8 mouse cellular contexts compared by ENCODE assay signal in the genomic region with DNA sequence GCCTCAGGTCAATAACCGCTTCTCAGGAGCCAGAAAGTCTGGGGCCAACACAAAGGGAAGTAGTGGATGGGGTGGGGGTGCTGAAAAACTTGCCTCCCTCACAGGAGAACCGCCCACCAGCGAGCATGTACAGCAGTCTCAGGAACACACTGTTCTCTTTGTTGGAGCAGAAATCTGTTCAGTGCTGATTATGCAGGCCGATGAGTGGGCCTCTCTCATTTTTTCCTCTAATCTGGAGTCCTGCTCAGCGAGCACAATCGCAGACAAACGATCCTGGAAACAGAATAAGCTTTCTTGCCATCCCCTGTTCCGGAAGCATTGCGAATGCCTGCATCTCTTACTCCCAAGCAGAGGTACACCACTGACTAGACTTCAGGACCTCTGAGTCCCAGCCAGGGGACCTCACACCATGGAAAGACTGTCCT.
DNase-seq lines count a peak whose midpoint lies in the region; ATAC-seq and TF ChIP-seq lines count a peak whose summit lies in the region.
"Had no signal": no experiment of that assay in that cellular context is flagged by ENCODE, and none has a peak within 500 bp of the region (broad histone marks: within the 10 kb centered on the region; RNA-seq: fewer than 3 reads in every experiment).

No protein-coding gene starts in this region.

- TF ChIP-seq POLR2A in cortical plate, adult 2 months (IDR thresholded peaks at IDR 0.05; ENCODE audit: extremely low read depth, insufficient read depth, low read length), result 0 out of 2 replicates have a peak, but pooled peaks have one; percentile 49

- no peak overlapping the region for H3K9ac ChIP-seq in embryonic facial prominence, embryonic 13.5 days
- peak overlapping the region; percentile 53 for H3K9ac ChIP-seq in hindbrain, embryonic 13.5 days
- no peak overlapping the region for H3K9ac ChIP-seq in limb, embryonic 12.5 days (replicated peaks)

- WGBS in embryonic facial prominence, embryonic 13.5 days, result 15% methylated on average over 9 of the region's 9 CpGs
- WGBS in hindbrain, embryonic 13.5 days, result 14% methylated on average over 9 of the region's 9 CpGs
- 46% methylated on average over 9 of the region's 9 CpGs for WGBS in limb, embryonic 12.5 days

- H3K4me1 ChIP-seq in cortical plate, adult 2 months (ENCODE audit: control insufficient read depth, insufficient read depth, low read length), result peaks cover 22% of the 10 kb centered on the region
- H3K4me1 ChIP-seq in embryonic facial prominence, embryonic 13.5 days, result peaks cover 31% of the 10 kb centered on the region
- H3K4me1 ChIP-seq in hindbrain, embryonic 13.5 days (replicated peaks), result peaks cover 46% of the 10 kb centered on the region
- peaks cover 32% of the 10 kb centered on the region for H3K4me1 ChIP-seq in limb, embryonic 12.5 days (replicated peaks)

- H3K4me2 ChIP-seq in embryonic facial prominence, embryonic 13.5 days, result no peak overlapping the region
- H3K4me2 ChIP-seq in hindbrain, embryonic 13.5 days, result 0 out of 2 replicates have a peak overlapping the region, but pooled peaks have one; percentile 4
- peak overlapping the region; percentile 26 for H3K4me2 ChIP-seq in limb, embryonic 12.5 days

- peak overlapping the region; percentile 62 for H3K27ac ChIP-seq in cortical plate, adult 2 months (ENCODE audit: insufficient read depth, low read length)
- peak overlapping the region; percentile 82 for H3K27ac ChIP-seq in embryonic facial prominence, embryonic 13.5 days
- H3K27ac ChIP-seq in hindbrain, embryonic 13.5 days, result peak overlapping the region; percentile 82
- H3K27ac ChIP-seq in limb, embryonic 12.5 days, result peak overlapping the region; percentile 93

- H3K36me3 ChIP-seq in embryonic facial prominence, embryonic 13.5 days, result no peaks in the 10 kb centered on the region
- no peaks in the 10 kb centered on the region for H3K36me3 ChIP-seq in hindbrain, embryonic 13.5 days
- no peaks in the 10 kb centered on the region for H3K36me3 ChIP-seq in limb, embryonic 12.5 days

- H3K9me3 ChIP-seq in embryonic facial prominence, embryonic 13.5 days, result no peaks in the 10 kb centered on the region
- H3K9me3 ChIP-seq in hindbrain, embryonic 13.5 days, result no peaks in the 10 kb centered on the region
- H3K9me3 ChIP-seq in limb, embryonic 12.5 days, result 0 out of 2 replicates have a peak, but pooled peaks cover 4% of the 10 kb centered on the region

- peak; percentile 53 for DNase-seq in retina, embryonic 14.5 days (ENCODE audit: low spot score)
- DNase-seq in thymus, postnatal 36 days, result no peak
- no peak for DNase-seq in adrenal gland, postnatal 36 days

- H3K4me3 ChIP-seq in cortical plate, adult 2 months (ENCODE audit: insufficient read depth, low read length), result no peak overlapping the region
- no peak overlapping the region for H3K4me3 ChIP-seq in embryonic facial prominence, embryonic 13.5 days
- H3K4me3 ChIP-seq in hindbrain, embryonic 13.5 days, result no peak overlapping the region
- H3K4me3 ChIP-seq in limb, embryonic 12.5 days (replicated peaks), result no peak overlapping the region
- H3K4me3 ChIP-seq: myocyte had no signal

- H3K27me3 ChIP-seq in embryonic facial prominence, embryonic 13.5 days, result 0 out of 2 replicates have a peak, but pooled peaks cover 2% of the 10 kb centered on the region
- no peaks in the 10 kb centered on the region for H3K27me3 ChIP-seq in hindbrain, embryonic 13.5 days
- H3K27me3 ChIP-seq in limb, embryonic 12.5 days, result no peaks in the 10 kb centered on the region

- 0 out of 2 replicates have a peak, but pooled peaks have one; percentile 33 for ATAC-seq in embryonic facial prominence, embryonic 13.5 days (ENCODE audit: insufficient number of reproducible peaks, insufficient read depth, low FRiP score, low TSS enrichment, low read depth)
- peak; percentile 67 for ATAC-seq in hindbrain, embryonic 13.5 days (ENCODE audit: low FRiP score)
- peak; percentile 83 for ATAC-seq in limb, embryonic 12.5 days (ENCODE audit: insufficient number of reproducible peaks, insufficient read depth, low FRiP score, low TSS enrichment, low read depth)

- TF ChIP-seq CTCF in cortical plate, adult 2 months (IDR thresholded peaks at IDR 0.05; ENCODE audit: extremely low read depth, insufficient read depth, low read length), result no peak

Comparison
In these comparisons a context has a peak if more than half of its experiments do, and no peak if none do; other contexts are left out.
1. ATAC-seq: peak in every context shown above with its lines; median percentile 83 in limb, embryonic 12.5 days; 67 in hindbrain, embryonic 13.5 days; 33 in embryonic facial prominence, embryonic 13.5 days.